Mouse (Mus musculus): Measurements from ENCODE around the gene Auts2. TPM values are rescaled to one million over a fixed set of nuclear protein-coding genes. Genes with fewer than 3 reads are reported as not detected.

Gene Auts2
- total and polyA plus RNA-seq, 3 experiments = not detected

DNA sequence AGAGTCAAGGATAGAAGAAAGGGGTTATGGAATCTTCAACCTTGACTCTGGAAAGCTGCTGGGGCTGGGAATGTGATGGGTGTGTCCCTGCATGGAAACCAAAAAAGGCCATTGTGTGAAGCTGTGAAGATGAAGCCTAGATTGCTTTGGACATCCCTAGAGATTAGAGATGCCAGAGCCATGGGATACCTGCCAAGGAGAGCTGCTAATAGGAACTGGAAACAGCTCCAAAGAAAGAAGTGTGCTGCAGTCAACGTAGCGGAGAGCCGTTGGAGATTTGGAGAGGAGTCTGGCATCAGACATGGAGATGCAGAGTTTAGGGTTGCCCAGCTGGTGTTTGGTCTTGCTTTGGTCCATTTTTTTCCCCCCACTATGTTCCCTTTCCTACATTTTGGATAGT lies 656.5 kb downstream of the Auts2 start:
- in situ Hi-C loops (cut with MboI; ENCODE audit: low pct_ligation_motif_present, low pct_unique_long_range_greater_than_20kb, low sequenced_read_pairs) = no loop called here
- Histone ChIP-seq H3K79me2 (replicated peaks; ENCODE audit: control insufficient read depth, extremely low read depth, insufficient read depth, poor library complexity, severe bottlenecking) (no peaks in the 10 kb centered on the region), H3K4me3 (replicated peaks in 1 of 3; ENCODE audit: low read depth in 2 of 3, low read length in 2 of 3, poor library complexity in 1 of 3) (no peak overlapping the region), H3K27ac (ENCODE audit: insufficient read depth, low read depth) (no peak overlapping the region), H3K27me3 (replicated peaks) (no peaks in the 10 kb centered on the region), H3K4me1 (ENCODE audit: control insufficient read depth in 1 of 2, insufficient read depth in 2 of 2) (no peaks in the 10 kb centered on the region), H3K36me3 (replicated peaks in 1 of 2; ENCODE audit: control insufficient read depth in 1 of 2, insufficient read depth in 1 of 2, low read length in 1 of 2) (no peaks in the 10 kb centered on the region), H3K9ac (ENCODE audit: insufficient read depth, low read depth) (no peak overlapping the region), H3K4me2 (ENCODE audit: insufficient read depth, low read depth, poor library complexity, severe bottlenecking) (no peak overlapping the region), H3K9me3 (replicated peaks; ENCODE audit: low read length) (peaks cover 76% of the 10 kb centered on the region)
- dilution Hi-C loops (cut with MboI; ENCODE audit: extremely low pct_ligation_motif_present, extremely low pct_unique_long_range_greater_than_20kb, low sequenced_read_pairs) = no loop called here
- TF ChIP-seq MYC (IDR thresholded peaks at IDR 0.05; ENCODE audit: low read depth, low read length) = no peak
- TF ChIP-seq CHD1 (IDR thresholded peaks at IDR 0.05; ENCODE audit: low read depth, low read length) = no peak
- TF ChIP-seq UBTF (IDR thresholded peaks at IDR 0.05; ENCODE audit: low read depth, low read length) = no peak
- TF ChIP-seq BHLHE40 (IDR thresholded peaks at IDR 0.05; ENCODE audit: low read depth, low read length) = no peak
- no peak for TF ChIP-seq ZMIZ1 (IDR thresholded peaks at IDR 0.05; ENCODE audit: low read depth, low read length)
- TF ChIP-seq MAFK (IDR thresholded peaks at IDR 0.05; ENCODE audit: insufficient replicate concordance, low read length) = no peak
- TF ChIP-seq JUND (conservative IDR thresholded peaks at IDR 0.05; ENCODE audit: low read depth, low read length) = no peak
- no peak for TF ChIP-seq ELF1 (IDR thresholded peaks at IDR 0.05; ENCODE audit: low read depth, low read length)
- TF ChIP-seq CTCF (conservative IDR thresholded peaks at IDR 0.05 in 1 of 2, IDR thresholded peaks at IDR 0.05 in 1 of 2; ENCODE audit: low read depth in 2 of 2, low read length in 2 of 2) = no peak
- TF ChIP-seq IRF4 (IDR thresholded peaks at IDR 0.05; ENCODE audit: low read depth, low read length) = no peak
- no peak for TF ChIP-seq TCF12 (IDR thresholded peaks at IDR 0.05; ENCODE audit: low read depth, low read length)
- TF ChIP-seq MEF2A (IDR thresholded peaks at IDR 0.05; ENCODE audit: borderline replicate concordance, low read depth, low read length) = no peak
- no peak for TF ChIP-seq SMC3 (IDR thresholded peaks at IDR 0.05; ENCODE audit: low read depth, low read length)
- no peak for TF ChIP-seq KAT2A (IDR thresholded peaks at IDR 0.05; ENCODE audit: insufficient replicate concordance, low read length)
- TF ChIP-seq POLR2A (IDR thresholded peaks at IDR 0.05; ENCODE audit: low read depth, low read length) = no peak
- TF ChIP-seq USF1 (IDR thresholded peaks at IDR 0.05; ENCODE audit: low read depth, low read length) = no peak
- no peak for TF ChIP-seq GABPA (IDR thresholded peaks at IDR 0.05; ENCODE audit: insufficient replicate concordance, low read depth, low read length)
- DNase-seq (ENCODE audit: extremely low read depth) = no peak

- dilution Hi-C loops (cut with MboI; ENCODE audit: extremely low pct_ligation_motif_present, extremely low pct_unique_long_range_greater_than_20kb, low sequenced_read_pairs) = no loop called here
Measured at GRCm38 (mm10) chr5:131876569-131876968, 666.6 kb downstream of the Auts2 start.

More at GRCm38 (mm10) chr5:131876569-131876968, 666.6 kb downstream of the Auts2 start:
- DNase-seq (ENCODE audit: extremely low read depth) = no peak
- TF ChIP-seq USF2 (conservative IDR thresholded peaks at IDR 0.05; ENCODE audit: low read depth, low read length) = no peak
- TF ChIP-seq CHD1 (IDR thresholded peaks at IDR 0.05; ENCODE audit: low read depth, low read length) = no peak
- TF ChIP-seq JUND (conservative IDR thresholded peaks at IDR 0.05; ENCODE audit: low read depth, low read length) = no peak
- no peak for TF ChIP-seq MAX (IDR thresholded peaks at IDR 0.05; ENCODE audit: low read length)
- no peak for TF ChIP-seq EP300 (IDR thresholded peaks at IDR 0.05; ENCODE audit: low read length)
- TF ChIP-seq TBP (conservative IDR thresholded peaks at IDR 0.05; ENCODE audit: low read depth, low read length) = no peak
- Histone ChIP-seq H3K4me2 (ENCODE audit: insufficient read depth, low read depth, poor library complexity, severe bottlenecking) (no peak overlapping the region), H3K4me3 (replicated peaks in 1 of 3; ENCODE audit: low read depth in 2 of 3, low read length in 2 of 3, poor library complexity in 1 of 3) (no peak overlapping the region), H3K4me1 (ENCODE audit: control insufficient read depth in 1 of 2, insufficient read depth in 2 of 2) (no peaks in the 10 kb centered on the region), H3K27me3 (replicated peaks) (no peaks in the 10 kb centered on the region), H3K27ac (ENCODE audit: insufficient read depth, low read depth) (no peak overlapping the region), H3K79me2 (replicated peaks; ENCODE audit: control insufficient read depth, extremely low read depth, insufficient read depth, poor library complexity, severe bottlenecking) (no peaks in the 10 kb centered on the region), H3K36me3 (replicated peaks in 1 of 2; ENCODE audit: control insufficient read depth in 1 of 2, insufficient read depth in 1 of 2, low read length in 1 of 2) (no peaks in the 10 kb centered on the region), H3K9ac (ENCODE audit: insufficient read depth, low read depth) (no peak overlapping the region), H3K9me3 (replicated peaks; ENCODE audit: low read length) (peaks cover 87% of the 10 kb centered on the region)
- in situ Hi-C loops (cut with MboI; ENCODE audit: low pct_ligation_motif_present, low pct_unique_long_range_greater_than_20kb, low sequenced_read_pairs) = no loop called here

All from CH12.LX (cell line).